Mouse (Mus musculus): ENCODE measurements around the gene Dsn1. TPM values are rescaled to one million over a fixed set of nuclear protein-coding genes. Genes with fewer than 3 reads are reported as not detected.

Gene Dsn1
- polyA plus RNA-seq, 1 experiment from 2014 or later: 29.5 TPM

- H3K36me3 ChIP-seq (replicated peaks): peaks cover 38% of the 10 kb centered on the region
- H3K9me3 ChIP-seq (replicated peaks): no peaks in the 10 kb centered on the region
- peaks cover 45% of the 10 kb centered on the region for H3K4me1 ChIP-seq (replicated peaks)
- peak within 1 kb of the TSS; percentile 94 for H3K27ac ChIP-seq (replicated peaks)
- no peaks in the 10 kb centered on the region for H3K27me3 ChIP-seq
- under 1% methylated on average over 66 of the region's 66 CpGs for WGBS (ENCODE audit: insufficient replicate concordance)
- H3K9ac ChIP-seq: peak within 1 kb of the TSS; percentile 99
- peak within 1 kb of the TSS; percentile 88 for H3K4me2 ChIP-seq
- ATAC-seq (ENCODE audit: insufficient read depth): peak; percentile 94
- peak within 1 kb of the TSS; percentile 99 for H3K4me3 ChIP-seq (replicated peaks)
Measured at GRCm38 (mm10) chr2:156991470-156992319, 15.3 kb downstream of the Dsn1 start, which contains the start of gene Ndrg3. Gene Ndrg3 (minus strand): TSS chr2:156992056.

GRCm38 (mm10) chr2:156990727-156991431 is 16.1 kb downstream of the Dsn1 start:
- peak overlapping the region; percentile 99 for H3K9ac ChIP-seq
- no peaks in the 10 kb centered on the region for H3K9me3 ChIP-seq (replicated peaks)
- H3K36me3 ChIP-seq (replicated peaks): peaks cover 30% of the 10 kb centered on the region
- H3K27me3 ChIP-seq: no peaks in the 10 kb centered on the region
- H3K27ac ChIP-seq (replicated peaks): peak overlapping the region; percentile 94
- 4% methylated on average over 16 of the region's 16 CpGs for WGBS (ENCODE audit: insufficient replicate concordance)
- H3K4me1 ChIP-seq (replicated peaks): peaks cover 45% of the 10 kb centered on the region
- peak overlapping the region; percentile 88 for H3K4me2 ChIP-seq
- no peak for ATAC-seq (ENCODE audit: insufficient read depth)
- peak overlapping the region; percentile 99 for H3K4me3 ChIP-seq (replicated peaks)

- no peaks in the 10 kb centered on the region for H3K27me3 ChIP-seq
- no peaks in the 10 kb centered on the region for H3K9me3 ChIP-seq (replicated peaks)
- H3K36me3 ChIP-seq (replicated peaks): 0 out of 2 replicates have a peak, but pooled peaks cover 2% of the 10 kb centered on the region
- no peak overlapping the region for H3K4me2 ChIP-seq
- H3K4me1 ChIP-seq (replicated peaks): peaks cover 58% of the 10 kb centered on the region
- 41% methylated on average over 3 of the region's 3 CpGs for WGBS (ENCODE audit: insufficient replicate concordance)
- no peak overlapping the region for H3K9ac ChIP-seq
- H3K4me3 ChIP-seq (replicated peaks): no peak overlapping the region
- no peak overlapping the region for H3K27ac ChIP-seq (replicated peaks)
- no peak for ATAC-seq (ENCODE audit: insufficient read depth)
Measured at GRCm38 (mm10) chr2:156987316-156987715, 19.6 kb downstream of the Dsn1 start.

- Histone ChIP-seq H3K4me1 (replicated peaks) (peaks cover 40% of the 10 kb centered on the region), H3K4me3 (replicated peaks) (0 out of 2 replicates have a peak overlapping the region, but pooled peaks have one; percentile 1), H3K27me3 (no peaks in the 10 kb centered on the region), H3K27ac (replicated peaks) (peak overlapping the region; percentile 93), H3K36me3 (replicated peaks) (peaks cover 6% of the 10 kb centered on the region; the same call in 1 of the 2 replicates), H3K4me2 (peak overlapping the region; percentile 59), H3K9me3 (replicated peaks) (no peaks in the 10 kb centered on the region), H3K9ac (0 out of 2 replicates have a peak overlapping the region, but pooled peaks have one; percentile 20)
- 19% methylated on average over 2 of the region's 2 CpGs for WGBS (ENCODE audit: insufficient replicate concordance)
- ATAC-seq (ENCODE audit: insufficient read depth): peak; percentile 96
Measured at GRCm38 (mm10) chr2:156982864-156983263, 24.1 kb downstream of the Dsn1 start.

GRCm38 (mm10) chr2:156981291-156981690 is 25.7 kb downstream of the Dsn1 start:
- H3K27me3 ChIP-seq: no peaks in the 10 kb centered on the region
- no peak overlapping the region for H3K4me3 ChIP-seq (replicated peaks)
- no peak overlapping the region for H3K4me2 ChIP-seq
- H3K36me3 ChIP-seq (replicated peaks): peaks cover 9% of the 10 kb centered on the region; the same call in 1 of the 2 replicates
- no peak overlapping the region; the same call in 1 of the 2 replicates for H3K27ac ChIP-seq (replicated peaks)
- H3K9me3 ChIP-seq (replicated peaks): no peaks in the 10 kb centered on the region
- H3K9ac ChIP-seq: no peak overlapping the region
- ATAC-seq (ENCODE audit: insufficient read depth): no peak
- 66% methylated on average over 4 of the region's 4 CpGs for WGBS (ENCODE audit: insufficient replicate concordance)
- peaks cover 30% of the 10 kb centered on the region for H3K4me1 ChIP-seq (replicated peaks)

- no peak overlapping the region for H3K9ac ChIP-seq
- H3K27ac ChIP-seq (replicated peaks): no peak overlapping the region
- no peak overlapping the region for H3K4me2 ChIP-seq
- ATAC-seq (ENCODE audit: insufficient read depth): no peak
- WGBS (ENCODE audit: insufficient replicate concordance): 69% methylated on average over 2 of the region's 2 CpGs
- no peaks in the 10 kb centered on the region for H3K9me3 ChIP-seq (replicated peaks)
- peaks cover 9% of the 10 kb centered on the region; the same call in 1 of the 2 replicates for H3K36me3 ChIP-seq (replicated peaks)
- no peaks in the 10 kb centered on the region for H3K27me3 ChIP-seq
- H3K4me3 ChIP-seq (replicated peaks): no peak overlapping the region
- peaks cover 30% of the 10 kb centered on the region for H3K4me1 ChIP-seq (replicated peaks)
Measured at GRCm38 (mm10) chr2:156980059-156980458, 26.9 kb downstream of the Dsn1 start.

GRCm38 (mm10) chr2:156976711-156977110 is 30.2 kb downstream of the Dsn1 start:
- Histone ChIP-seq H3K9me3 (replicated peaks) (no peaks in the 10 kb centered on the region), H3K9ac (no peak overlapping the region), H3K4me2 (no peak overlapping the region), H3K27ac (replicated peaks) (no peak overlapping the region), H3K27me3 (no peaks in the 10 kb centered on the region), H3K4me1 (replicated peaks) (peaks cover 12% of the 10 kb centered on the region), H3K36me3 (replicated peaks) (peaks cover 7% of the 10 kb centered on the region; the same call in 1 of the 2 replicates), H3K4me3 (replicated peaks) (no peak overlapping the region)
- no peak for ATAC-seq (ENCODE audit: insufficient read depth)

GRCm38 (mm10) chr2:156974967-156975366 is 32.0 kb downstream of the Dsn1 start:
- ATAC-seq (ENCODE audit: insufficient read depth): no peak
- H3K4me1 ChIP-seq (replicated peaks): peaks cover 10% of the 10 kb centered on the region; the same call in 1 of the 2 replicates
- no peak overlapping the region for H3K4me3 ChIP-seq (replicated peaks)
- no peaks in the 10 kb centered on the region for H3K9me3 ChIP-seq (replicated peaks)
- no peak overlapping the region for H3K9ac ChIP-seq
- 39% methylated on average over 2 of the region's 2 CpGs for WGBS (ENCODE audit: insufficient replicate concordance)
- H3K27me3 ChIP-seq: no peaks in the 10 kb centered on the region
- H3K27ac ChIP-seq (replicated peaks): no peak overlapping the region; the same call in 1 of the 2 replicates
- peaks cover 13% of the 10 kb centered on the region; the same call in 1 of the 2 replicates for H3K36me3 ChIP-seq (replicated peaks)
- no peak overlapping the region for H3K4me2 ChIP-seq

- Histone ChIP-seq H3K27ac (replicated peaks) (no peak overlapping the region), H3K9ac (no peak overlapping the region), H3K4me1 (replicated peaks) (peaks cover 10% of the 10 kb centered on the region; the same call in 1 of the 2 replicates), H3K9me3 (replicated peaks) (no peaks in the 10 kb centered on the region), H3K36me3 (replicated peaks) (peaks cover 18% of the 10 kb centered on the region), H3K4me2 (no peak overlapping the region), H3K27me3 (no peaks in the 10 kb centered on the region), H3K4me3 (replicated peaks) (no peak overlapping the region)
- no peak for ATAC-seq (ENCODE audit: insufficient read depth)
- 78% methylated on average over 5 of the region's 5 CpGs for WGBS (ENCODE audit: insufficient replicate concordance)
Measured at GRCm38 (mm10) chr2:156973316-156974100, 33.4 kb downstream of the Dsn1 start.

GRCm38 (mm10) chr2:156970253-156970652 is 36.7 kb downstream of the Dsn1 start:
- H3K4me2 ChIP-seq: no peak overlapping the region
- WGBS (ENCODE audit: insufficient replicate concordance): 64% methylated on average over 7 of the region's 7 CpGs
- no peaks in the 10 kb centered on the region for H3K27me3 ChIP-seq
- peaks cover 17% of the 10 kb centered on the region for H3K4me1 ChIP-seq (replicated peaks)
- H3K27ac ChIP-seq (replicated peaks): no peak overlapping the region
- no peak overlapping the region for H3K4me3 ChIP-seq (replicated peaks)
- peaks cover 22% of the 10 kb centered on the region for H3K36me3 ChIP-seq (replicated peaks)
- H3K9me3 ChIP-seq (replicated peaks): no peaks in the 10 kb centered on the region
- H3K9ac ChIP-seq: no peak overlapping the region
- no peak for ATAC-seq (ENCODE audit: insufficient read depth)
